Mouse (Mus musculus) cerebral cortex, adult 2 months (tissue): Measurements from ENCODE around the gene Ascl4.

ENCODE experiments used
- whole genome bisulfite sequencing: fragments of 180-500 bp; shearing (Covaris S2); methylation state at CpG from one replicate; pipeline ENCODE4 v1.1.7; 2018; 5-methylcytosine and 5-hydroxymethylcytosine counted together

The Ascl4 gene

GRCm38 (mm10) chr10:85927676-85928445 is at the start of gene Ascl4:
TSS of gene Ascl4 (plus strand) at chr10:85927681.
- 1% methylated on average over 23 of the region's 23 CpGs for WGBS

DNA sequence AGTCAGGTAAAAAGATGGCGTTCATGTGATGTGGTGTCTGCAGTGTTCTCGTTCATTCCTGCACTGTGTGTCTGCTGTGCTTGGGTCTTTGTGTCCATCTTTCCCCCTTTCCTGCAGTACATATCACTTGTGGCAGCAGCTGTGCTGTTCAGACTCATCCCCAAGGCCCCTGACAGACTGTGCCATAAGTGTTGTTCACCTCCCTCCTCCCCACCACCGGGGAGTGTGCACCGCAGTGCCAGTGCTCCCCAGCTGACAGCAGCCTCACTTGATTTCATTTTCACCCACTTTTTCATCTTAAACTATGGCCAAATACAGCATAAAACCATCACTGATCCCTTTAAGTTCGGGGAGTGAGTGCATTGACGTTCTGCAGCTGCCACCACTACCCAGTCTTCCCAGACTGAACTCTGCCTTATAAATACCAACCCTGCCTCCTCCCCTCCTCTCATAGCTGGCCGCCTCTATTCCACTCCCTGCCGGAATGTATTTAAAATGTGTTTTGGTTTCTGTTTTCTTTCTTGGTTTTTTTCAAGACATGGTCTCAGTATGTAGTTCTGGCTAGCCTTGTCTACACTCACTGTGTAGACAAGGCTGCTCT is 47.5 kb upstream of the Ascl4 start:
- WGBS = 92% methylated on average over 8 of the region's 8 CpGs

DNA sequence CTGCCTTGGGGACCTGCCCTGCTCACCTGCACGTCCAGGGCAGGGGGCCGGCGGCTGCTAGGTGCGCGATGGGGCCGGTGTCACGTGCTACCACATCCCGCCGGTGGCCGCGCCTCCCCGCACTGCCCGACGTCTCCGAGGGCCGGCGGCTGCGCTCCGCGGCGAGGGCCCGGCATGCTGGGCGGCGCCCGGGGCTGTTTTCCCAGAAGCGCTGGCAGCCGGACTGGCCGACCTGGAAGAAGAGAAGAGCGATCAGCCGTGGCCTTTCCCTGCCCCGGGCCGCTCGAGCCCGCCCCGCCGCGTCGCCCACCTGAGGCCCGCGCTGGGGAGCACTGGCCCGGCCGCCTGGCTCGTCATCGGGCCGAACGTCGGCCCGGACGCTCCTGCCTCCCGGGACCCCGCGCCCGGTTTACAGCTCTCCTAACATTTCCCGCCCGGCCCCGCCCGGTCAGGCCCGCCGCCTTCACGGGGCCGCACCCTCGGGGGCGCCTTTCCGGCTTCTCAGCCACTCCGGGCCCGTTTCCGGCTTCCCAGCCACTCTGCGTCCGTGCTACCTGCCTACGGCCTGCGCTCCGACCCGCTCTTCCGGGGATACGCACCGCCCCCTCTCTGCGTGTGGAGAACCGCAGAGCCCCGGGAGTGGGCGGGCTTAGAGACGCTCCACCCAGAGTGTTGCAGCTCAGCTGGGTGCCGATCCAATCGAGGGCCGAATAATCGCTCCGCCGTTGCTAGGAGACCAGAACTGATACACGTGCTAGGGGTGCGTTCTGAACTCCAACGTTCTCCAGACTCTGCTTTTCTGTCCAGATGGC is 10.8 kb upstream of the Ascl4 start, which contains the start of gene Prdm4:
Gene Prdm4 (minus strand): TSS at position 645 of the 812 bp plus-strand sequence.
- under 1% methylated on average over 90 of the region's 90 CpGs for WGBS

DNA sequence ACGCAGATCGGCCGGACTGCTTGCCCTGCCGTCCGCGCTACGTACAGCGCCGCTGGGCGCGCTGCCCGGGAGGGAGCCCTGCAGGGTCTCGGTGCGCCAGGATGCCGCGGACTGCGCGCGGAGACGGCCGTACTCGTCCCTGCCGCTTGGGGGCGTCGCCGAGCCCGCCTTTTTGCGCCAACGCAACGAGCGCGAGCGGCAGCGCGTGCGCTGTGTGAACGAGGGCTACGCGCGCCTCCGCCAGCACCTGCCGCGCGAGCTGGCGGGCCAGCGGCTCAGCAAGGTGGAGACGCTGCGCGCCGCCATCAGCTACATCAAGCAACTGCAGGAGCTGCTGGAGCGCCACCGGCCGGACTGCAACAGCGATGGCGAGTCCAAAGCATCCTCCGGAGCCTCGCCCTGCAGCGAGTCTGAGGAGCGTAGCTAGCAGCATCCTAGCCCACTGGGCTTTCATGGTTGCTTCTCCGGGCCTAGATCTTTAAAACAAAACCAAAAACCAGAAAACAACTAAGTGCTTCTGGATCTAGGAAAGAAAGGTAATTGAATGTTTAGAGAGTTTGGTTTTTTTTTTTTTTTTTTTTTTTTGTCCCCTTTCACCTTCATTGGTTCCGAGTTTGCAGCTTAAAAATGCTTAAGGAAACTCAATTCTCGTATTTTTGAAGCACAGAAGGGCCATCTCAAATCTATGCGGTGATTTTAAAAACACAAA is 1.2 kb downstream of the Ascl4 start:
- under 1% methylated on average over 63 of the region's 63 CpGs for WGBS

GRCm38 (mm10) chr10:85929208-85929591 is 1.7 kb downstream of the Ascl4 start:
- 34% methylated on average over 11 of the region's 11 CpGs for WGBS

DNA sequence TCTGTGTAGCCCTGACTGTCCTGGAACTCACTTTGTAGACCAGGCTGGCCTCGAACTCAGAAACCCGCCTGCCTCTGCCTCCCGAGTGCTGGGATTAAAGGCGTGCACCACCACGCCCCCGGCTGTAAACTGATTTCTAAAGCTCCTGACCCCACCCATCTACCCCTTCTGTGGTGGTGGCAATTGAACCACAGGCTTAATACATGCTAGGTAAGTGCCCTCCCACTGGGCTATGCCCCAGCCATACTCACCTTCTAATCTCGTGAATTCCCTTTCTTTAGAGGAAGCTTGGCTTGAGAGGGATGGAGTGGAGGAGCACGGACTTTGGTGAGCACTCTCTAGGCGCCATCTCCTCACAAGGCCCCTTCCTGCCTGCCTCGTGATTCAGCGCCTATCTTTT is 2.5 kb downstream of the Ascl4 start:
- 94% methylated on average over 11 of the region's 11 CpGs for WGBS

GRCm38 (mm10) chr10:85936280-85936965 is 8.9 kb downstream of the Ascl4 start:
- 95% methylated on average over 6 of the region's 6 CpGs for WGBS

- WGBS = 67% methylated on average over 8 of the region's 8 CpGs
These were observed 21.2 kb downstream of the Ascl4 start for GRCm38 (mm10) chr10:85948483-85949196.

DNA sequence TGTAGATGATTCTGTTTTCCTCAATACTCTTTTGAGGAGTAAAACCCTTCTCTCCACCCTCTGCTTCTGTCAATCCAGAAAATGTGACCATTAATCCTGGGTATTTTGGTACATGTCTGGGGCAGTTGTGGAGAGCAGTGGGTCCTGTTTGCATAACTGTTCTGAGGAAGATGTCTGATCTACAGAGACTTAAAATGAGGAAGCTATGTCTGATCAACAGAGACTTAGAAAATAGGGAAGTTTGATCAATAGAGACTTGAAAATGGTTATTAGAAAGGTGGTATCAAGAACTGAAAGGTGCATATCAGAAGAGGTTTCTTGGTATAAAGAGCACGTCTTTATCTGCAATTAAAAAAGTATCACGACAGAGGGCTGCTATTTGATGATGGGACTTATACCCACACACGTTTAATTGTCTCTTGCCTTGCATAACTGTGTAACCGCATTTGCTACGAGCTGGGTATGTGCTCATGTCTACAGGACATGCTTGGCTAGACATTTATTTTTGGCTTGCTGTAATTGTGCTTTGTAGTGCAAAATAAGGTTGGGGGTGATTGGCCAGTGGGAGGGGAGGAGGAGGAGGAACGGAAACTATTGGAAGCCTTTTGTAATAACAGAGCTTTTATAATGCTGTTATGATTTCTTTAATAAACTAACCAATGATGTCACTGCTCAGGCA is 24.4 kb downstream of the Ascl4 start:
- WGBS = 63% methylated on average over 6 of the region's 6 CpGs

DNA sequence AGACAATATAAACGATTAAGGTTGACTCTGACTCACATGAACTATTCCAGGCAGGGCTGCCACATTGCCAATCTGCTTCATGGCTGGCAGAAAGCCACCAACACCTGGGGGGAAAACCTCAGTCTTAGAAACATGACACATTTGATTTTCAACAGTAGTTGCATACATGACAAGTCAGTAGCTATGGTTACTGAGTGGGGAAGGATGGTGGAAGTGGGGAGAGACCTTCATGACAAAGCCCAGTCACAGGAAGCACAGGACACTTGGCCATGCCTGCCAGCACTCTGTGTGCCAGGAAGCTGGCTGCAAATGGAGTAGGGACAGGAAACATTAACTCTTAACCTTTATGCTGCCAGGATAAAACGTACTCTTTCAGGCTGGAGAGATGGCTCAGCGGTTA is 25.9 kb downstream of the Ascl4 start:
- WGBS = 53% methylated on average over 3 of the region's 3 CpGs

DNA sequence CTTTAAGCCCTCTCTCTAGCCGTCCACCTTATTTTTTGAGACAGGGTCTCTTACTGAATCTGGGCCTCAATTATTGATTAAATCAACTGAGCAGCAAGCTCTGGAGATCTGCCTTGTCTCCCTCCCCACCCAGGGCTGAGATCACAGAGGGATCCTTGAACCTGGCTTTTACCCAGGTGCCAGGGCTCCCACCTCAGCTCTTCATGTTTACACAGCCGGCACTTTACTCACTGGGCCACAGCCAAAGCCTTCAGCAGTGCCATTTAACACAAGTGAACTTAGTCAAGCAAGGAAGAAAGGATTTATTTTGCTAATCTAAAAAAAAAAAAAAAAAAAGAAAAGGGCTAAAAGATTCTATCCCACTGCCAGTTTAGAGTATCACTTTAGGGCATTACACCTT is 26.9 kb downstream of the Ascl4 start:
- 65% methylated on average over 2 of the region's 2 CpGs for WGBS

- WGBS = 2% methylated on average over 20 of the region's 20 CpGs
These were observed 29.5 kb downstream of the Ascl4 start for GRCm38 (mm10) chr10:85956871-85957419.

DNA sequence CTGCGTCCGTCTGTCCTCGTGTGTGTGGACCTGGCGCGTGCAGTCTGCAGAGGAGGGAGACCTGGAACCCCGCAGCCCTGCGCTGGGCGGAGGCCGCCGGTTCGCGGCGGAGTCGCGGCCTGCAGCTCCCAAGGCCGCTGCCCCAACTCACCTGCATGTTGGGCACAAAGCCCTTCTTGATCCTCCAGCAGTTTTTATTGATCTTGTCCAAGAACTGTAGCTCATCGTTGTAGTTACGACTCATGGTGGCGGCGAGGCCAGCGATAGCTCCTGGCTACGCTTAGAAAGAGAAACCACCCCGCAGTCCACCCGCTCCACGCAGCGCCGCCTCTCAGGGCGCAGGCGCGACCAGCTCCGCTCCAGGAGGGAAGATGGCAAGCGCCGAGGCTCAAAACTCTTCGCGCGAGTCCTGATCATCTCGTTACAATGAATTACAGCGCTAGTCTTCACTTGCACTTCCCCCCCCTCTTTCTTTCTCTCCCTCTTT is 30.0 kb downstream of the Ascl4 start, which contains the start of gene Rtcb:
Gene Rtcb (minus strand): TSS at position 360 of the 487 bp plus-strand sequence.
- WGBS = under 1% methylated on average over 38 of the region's 38 CpGs

DNA sequence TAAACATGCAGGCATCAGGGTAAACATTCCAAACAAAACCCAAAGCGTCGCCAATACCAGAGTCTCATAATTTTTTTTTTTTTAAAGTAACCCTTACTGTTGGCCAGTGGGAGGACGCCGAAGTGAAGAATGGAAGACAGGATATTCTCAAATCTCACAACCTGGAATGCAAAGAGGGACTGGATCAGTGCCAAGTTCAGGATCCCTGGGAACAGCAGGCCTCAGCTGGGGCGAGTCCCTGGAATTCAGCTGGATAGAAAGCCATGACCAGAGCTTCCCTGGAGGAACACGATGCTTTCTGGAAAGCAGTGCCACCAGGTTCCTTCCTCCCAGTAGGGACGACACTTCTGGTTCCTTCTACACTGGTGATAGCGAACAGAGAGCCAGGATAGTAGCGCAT is 35.4 kb downstream of the Ascl4 start:
- 81% methylated on average over 9 of the region's 9 CpGs for WGBS

DNA sequence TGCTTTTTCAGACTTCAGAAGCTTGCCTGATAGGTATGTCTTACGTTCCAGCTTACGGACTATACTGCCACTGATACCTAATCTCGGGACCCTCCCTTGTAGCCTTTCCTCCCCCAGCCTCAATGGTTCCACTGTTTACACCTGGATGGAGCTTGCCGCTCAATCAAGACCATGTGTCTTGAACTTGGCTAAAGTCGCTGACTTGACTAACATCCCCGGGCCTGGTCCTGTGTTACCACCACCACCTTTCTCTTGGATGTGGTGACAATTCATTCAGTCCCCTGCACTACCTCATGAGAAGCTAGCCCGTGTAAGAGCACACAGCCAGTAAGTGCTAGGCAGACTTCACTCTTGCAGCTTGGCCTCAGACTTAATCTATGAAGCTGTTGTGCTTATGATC is 36.8 kb downstream of the Ascl4 start:
- WGBS = 91% methylated on average over 7 of the region's 7 CpGs

GRCm38 (mm10) chr10:85966476-85966875 is 39.0 kb downstream of the Ascl4 start:
- WGBS = 77% methylated on average over 2 of the region's 2 CpGs

GRCm38 (mm10) chr10:85967411-85968156 is 40.1 kb downstream of the Ascl4 start:
- WGBS = 62% methylated on average over 17 of the region's 17 CpGs

DNA sequence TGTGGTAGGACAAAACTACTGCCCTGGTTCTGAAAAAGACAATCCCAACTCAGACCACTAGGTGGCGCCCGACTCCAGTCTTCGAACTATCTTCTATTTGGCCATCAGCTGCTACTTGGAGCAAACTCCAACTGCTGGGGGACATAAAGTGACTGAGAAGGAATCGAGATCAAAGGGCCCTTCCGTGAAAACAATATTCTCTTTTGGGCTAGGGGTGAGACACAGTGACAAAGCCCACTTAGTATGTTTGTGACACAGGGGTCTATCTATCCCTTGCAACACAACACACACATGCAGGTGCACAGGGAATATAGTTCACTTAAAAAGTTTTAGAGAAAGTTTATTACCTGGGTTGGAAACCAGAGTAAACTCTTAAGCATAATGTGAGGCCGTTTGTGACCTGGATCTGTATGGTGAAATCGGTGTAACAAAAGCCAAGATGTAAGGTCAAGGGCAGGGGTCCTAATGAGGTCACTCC is 40.7 kb downstream of the Ascl4 start:
- WGBS = 11% methylated on average over 7 of the region's 7 CpGs

DNA sequence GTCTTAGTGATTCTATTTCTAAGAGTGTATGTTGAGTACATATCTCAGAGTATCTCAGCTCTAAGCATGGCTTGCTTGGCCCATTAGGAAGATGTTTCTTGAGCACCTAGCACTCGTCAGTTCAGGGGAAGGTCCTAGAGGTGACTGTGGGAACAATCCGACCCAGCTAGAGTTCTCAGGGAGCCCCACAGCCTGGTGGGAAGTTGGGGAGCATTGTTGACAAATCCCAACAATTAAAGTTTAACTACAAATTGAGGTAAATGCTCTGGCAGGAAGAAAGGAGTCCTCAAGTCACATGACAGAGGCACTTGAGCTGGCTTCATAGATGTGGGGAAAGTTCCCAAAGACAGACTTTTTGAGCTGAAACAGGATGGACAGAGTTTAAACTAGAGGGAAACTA is 41.2 kb downstream of the Ascl4 start:
- WGBS = 50% methylated on average over 2 of the region's 2 CpGs
